In the genomic region with DNA sequence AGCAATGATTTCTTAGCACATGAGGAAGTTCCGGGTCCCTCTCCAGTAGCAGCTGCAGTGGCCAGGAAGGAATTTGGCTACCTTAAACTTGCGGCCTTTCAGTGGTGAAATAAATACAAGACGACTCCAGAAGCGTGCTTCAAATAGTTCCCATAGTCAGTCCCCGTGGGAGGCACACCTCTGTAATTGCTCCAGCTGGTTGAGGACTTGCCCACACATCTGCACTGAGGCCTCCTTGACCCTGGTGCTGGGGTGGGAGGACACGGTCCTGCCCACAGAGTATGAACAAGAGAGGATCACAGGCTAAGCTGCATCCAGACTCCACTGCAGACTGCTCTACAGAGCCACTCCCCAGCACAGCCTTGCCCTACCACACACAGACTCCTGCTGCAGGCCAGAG, we compare ENCODE assay signal across 30 mouse cellular contexts.
DNase-seq lines count a peak whose midpoint lies in the region; ATAC-seq lines count a peak whose summit lies in the region.
"Had no signal": no experiment of that assay in that cellular context is flagged by ENCODE, and none has a peak within 500 bp of the region (broad histone marks: within the 10 kb centered on the region; RNA-seq: fewer than 3 reads in every experiment).

No protein-coding gene starts in this region.

- H3K27ac ChIP-seq in kidney, embryonic 15.5 days: no peak overlapping the region
- H3K27ac ChIP-seq: embryonic facial prominence, embryonic 15.5 days; forebrain, embryonic 15.5 days; heart, embryonic 13.5 days; hindbrain, embryonic 13.5 days; left cerebral cortex, adult 2 months; liver, embryonic 15.5 days; lung, embryonic 15.5 days; midbrain, embryonic 15.5 days; neural tube, embryonic 12.5 days; stomach, postnatal 0 days had no signal

- peak; percentile 95 for ATAC-seq in kidney, embryonic 15.5 days (replicated peaks; ENCODE audit: low FRiP score)
- ATAC-seq: forebrain, embryonic 15.5 days; midbrain, embryonic 15.5 days had no signal

- no peaks in the 10 kb centered on the region for H3K9me3 ChIP-seq in kidney, embryonic 15.5 days (replicated peaks)
- H3K9me3 ChIP-seq: embryonic facial prominence, embryonic 15.5 days; forebrain, embryonic 15.5 days; G1E; heart, embryonic 13.5 days; hindbrain, embryonic 13.5 days; liver, embryonic 15.5 days; lung, embryonic 15.5 days; midbrain, embryonic 15.5 days; neural tube, embryonic 12.5 days had no signal

- H3K4me1 ChIP-seq in kidney, embryonic 15.5 days: peaks cover 22% of the 10 kb centered on the region
- H3K4me1 ChIP-seq: midbrain, embryonic 15.5 days had no signal

- 33% methylated on average over 6 of the region's 6 CpGs for WGBS in kidney, embryonic 15.5 days

- H3K9ac ChIP-seq in kidney, embryonic 15.5 days: no peak overlapping the region
- H3K9ac ChIP-seq: embryonic facial prominence, embryonic 15.5 days; forebrain, embryonic 15.5 days; heart, embryonic 13.5 days; hindbrain, embryonic 13.5 days; liver, embryonic 15.5 days; lung, embryonic 15.5 days; midbrain, embryonic 15.5 days; neural tube, embryonic 12.5 days had no signal

- H3K27me3 ChIP-seq in kidney, embryonic 15.5 days: no peaks in the 10 kb centered on the region
- H3K27me3 ChIP-seq: CH12.LX; embryonic facial prominence, embryonic 15.5 days; forebrain, embryonic 15.5 days; heart, embryonic 13.5 days; hindbrain, embryonic 13.5 days; liver, embryonic 15.5 days; lung, embryonic 15.5 days; midbrain, embryonic 15.5 days; neural tube, embryonic 12.5 days had no signal

- H3K4me3 ChIP-seq in kidney, embryonic 15.5 days (replicated peaks): no peak overlapping the region
- H3K4me3 ChIP-seq: embryonic facial prominence, embryonic 15.5 days; forebrain, embryonic 15.5 days; heart, embryonic 13.5 days; hindbrain, embryonic 13.5 days; left cerebral cortex, adult 2 months; liver, embryonic 15.5 days; lung, embryonic 15.5 days; midbrain, embryonic 15.5 days; neural tube, embryonic 12.5 days had no signal

- H3K4me2 ChIP-seq in kidney, embryonic 15.5 days: no peak overlapping the region
- H3K4me2 ChIP-seq: embryonic facial prominence, embryonic 15.5 days; forebrain, embryonic 15.5 days; heart, embryonic 13.5 days; hindbrain, embryonic 13.5 days; liver, embryonic 15.5 days; lung, embryonic 15.5 days; midbrain, embryonic 15.5 days; neural tube, embryonic 12.5 days had no signal

- DNase-seq in kidney, adult 18-20 months: no peak
- peak; percentile 24 for DNase-seq in ovary, adult 18-20 months (ENCODE audit: low spot score)
- DNase-seq in ovary, postnatal 14 days (ENCODE audit: low spot score): no peak
- DNase-seq in gastrocnemius, postnatal 10 days: peak; percentile 31
- peak; percentile 67 for DNase-seq in skeletal muscle tissue, adult 2 months (ENCODE audit: low read depth, low spot score)
- DNase-seq in left cerebral cortex, adult 18-20 months (ENCODE audit: low spot score in 2 of 2): no peak
- DNase-seq: adrenal gland, adult 8-10 months; B cell, adult 2 months; cerebellum, adult 8-10 months; cerebellum, postnatal 36 days; embryo, embryonic 11 days; heart, postnatal 36 days; layer of hippocampus, adult 9-11 months; liver; lung, postnatal 4 days; thymus, adult 2 months; thymus, postnatal 4 days had no signal

- H3K36me3 ChIP-seq in kidney, embryonic 15.5 days: peaks cover 10% of the 10 kb centered on the region
- H3K36me3 ChIP-seq: forebrain, embryonic 15.5 days; hindbrain, embryonic 13.5 days; liver, embryonic 15.5 days; lung, embryonic 15.5 days; midbrain, embryonic 15.5 days had no signal

Comparison
In these comparisons a context has a peak if more than half of its experiments do, and no peak if none do; other contexts are left out.
1. DNase-seq: peak in ovary, adult 18-20 months (single experiment), gastrocnemius, postnatal 10 days (single experiment) and skeletal muscle tissue, adult 2 months (single experiment); none in kidney, adult 18-20 months (single experiment), ovary, postnatal 14 days (single experiment) and left cerebral cortex, adult 18-20 months (0 of 2).